Mouse (Mus musculus): ENCODE data around the gene Taf1b. TPM values are rescaled to one million over a fixed set of nuclear protein-coding genes. Genes with fewer than 3 reads are reported as not detected.

Taf1b gene
- polyA plus RNA-seq, 1 experiment from 2014 or later, result 17.0 TPM

DNA sequence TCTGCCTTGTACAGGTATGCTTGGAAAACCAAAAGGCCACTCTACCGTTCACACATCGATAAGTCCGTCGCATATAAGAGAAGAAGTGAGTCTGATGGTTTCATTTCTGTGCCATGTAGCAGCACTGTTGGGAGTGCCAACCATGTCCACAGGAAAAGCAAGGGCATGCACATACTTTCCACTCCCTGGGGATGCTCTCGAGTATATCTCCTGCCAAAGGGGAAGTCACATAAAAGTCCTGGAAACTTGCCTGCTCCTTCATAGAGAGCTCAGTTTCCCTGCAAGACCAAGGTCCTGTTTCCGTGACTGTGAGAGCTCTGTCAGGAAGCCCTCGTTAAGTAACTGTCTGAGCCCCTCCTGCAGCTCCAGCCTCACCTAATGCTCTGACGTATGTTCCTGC, 57.8 kb downstream of the Taf1b start:
- no peaks in the 10 kb centered on the region for H3K27me3 ChIP-seq (replicated peaks)
- no peak overlapping the region for H3K27ac ChIP-seq
- H3K9me3 ChIP-seq (replicated peaks), result no peaks in the 10 kb centered on the region
- 78% methylated on average over 8 of the region's 8 CpGs for WGBS (ENCODE audit: insufficient replicate concordance)
- H3K4me3 ChIP-seq, result no peak overlapping the region
- 0 out of 2 replicates have a peak, but pooled peaks cover 6% of the 10 kb centered on the region for H3K36me3 ChIP-seq
- no peak for ATAC-seq
- H3K4me1 ChIP-seq, result no peaks in the 10 kb centered on the region
- H3K4me2 ChIP-seq, result no peak overlapping the region
- no peak overlapping the region for H3K9ac ChIP-seq

DNA sequence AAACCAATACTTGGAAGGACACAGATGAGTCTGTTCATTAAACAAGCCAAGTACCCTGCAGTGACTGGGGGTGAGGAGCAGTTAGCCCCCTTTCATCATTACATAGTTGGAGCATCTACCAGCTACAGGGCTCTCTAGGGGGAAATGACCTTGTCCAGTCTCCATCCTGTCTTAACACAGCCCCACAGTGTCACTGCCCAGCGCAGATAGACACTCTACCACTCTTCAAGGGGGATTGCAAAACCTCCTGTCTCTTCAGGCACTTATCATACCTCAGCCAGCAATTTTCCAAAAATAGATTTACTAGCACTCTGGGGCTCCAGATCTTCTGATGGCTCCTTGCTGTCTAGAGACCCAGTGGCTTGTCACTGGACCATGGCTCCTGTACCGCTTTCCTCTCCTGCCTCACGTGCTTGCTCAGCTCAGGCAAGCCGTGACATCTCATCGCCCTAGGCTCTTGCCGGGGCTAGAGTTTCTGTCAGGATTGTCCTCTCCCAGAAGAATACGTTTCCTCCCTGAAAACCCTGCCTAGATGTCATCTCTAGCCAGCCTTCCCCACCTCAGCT, 65.3 kb downstream of the Taf1b start:
- Histone ChIP-seq H3K27ac (no peak overlapping the region), H3K4me2 (no peak overlapping the region), H3K27me3 (replicated peaks) (peaks cover 5% of the 10 kb centered on the region; the same call in 1 of the 2 replicates), H3K9ac (no peak overlapping the region), H3K9me3 (replicated peaks) (no peaks in the 10 kb centered on the region), H3K4me3 (no peak overlapping the region), H3K4me1 (peaks cover 11% of the 10 kb centered on the region; the same call in 1 of the 2 replicates), H3K36me3 (0 out of 2 replicates have a peak, but pooled peaks cover 6% of the 10 kb centered on the region)
- ATAC-seq, result no peak
- WGBS (ENCODE audit: insufficient replicate concordance), result 32% methylated on average over 7 of the region's 7 CpGs

DNA sequence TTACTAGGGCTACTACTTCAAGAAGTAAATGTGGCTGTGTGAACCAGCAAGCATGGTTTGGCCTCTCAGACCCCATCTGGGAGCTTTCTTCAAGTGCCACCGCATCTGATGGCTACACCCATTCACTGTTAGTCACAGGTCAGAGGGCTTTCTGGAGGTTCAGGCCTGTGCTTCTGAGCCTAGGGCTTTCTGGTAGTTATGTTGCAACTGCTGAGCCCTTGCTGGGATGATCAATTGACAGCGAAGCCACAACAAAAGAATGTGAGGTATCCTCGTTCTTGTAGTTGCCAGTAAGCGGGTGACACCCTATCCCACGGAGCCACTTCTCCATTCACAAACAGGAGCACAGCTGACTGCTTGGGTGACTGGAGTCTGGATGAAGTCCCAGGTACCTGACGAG, 67.2 kb downstream of the Taf1b start:
- Histone ChIP-seq H3K9me3 (replicated peaks) (no peaks in the 10 kb centered on the region), H3K27ac (no peak overlapping the region), H3K36me3 (no peaks in the 10 kb centered on the region), H3K9ac (no peak overlapping the region), H3K4me2 (no peak overlapping the region), H3K27me3 (replicated peaks) (peaks cover 13% of the 10 kb centered on the region), H3K4me3 (no peak overlapping the region), H3K4me1 (peaks cover 11% of the 10 kb centered on the region; the same call in 1 of the 2 replicates)
- ATAC-seq, result no peak
- 62% methylated on average over 6 of the region's 6 CpGs for WGBS (ENCODE audit: insufficient replicate concordance)

GRCm38 (mm10) chr12:24567606-24568005, 69.4 kb downstream of the Taf1b start:
- Histone ChIP-seq H3K36me3 (no peaks in the 10 kb centered on the region), H3K4me3 (no peak overlapping the region), H3K4me1 (peaks cover 22% of the 10 kb centered on the region; the same call in 1 of the 2 replicates), H3K27me3 (replicated peaks) (peaks cover 32% of the 10 kb centered on the region), H3K4me2 (no peak overlapping the region), H3K27ac (no peak overlapping the region), H3K9ac (no peak overlapping the region), H3K9me3 (replicated peaks) (no peaks in the 10 kb centered on the region)
- 64% methylated on average over 3 of the region's 3 CpGs for WGBS (ENCODE audit: insufficient replicate concordance)
- no peak for ATAC-seq

DNA sequence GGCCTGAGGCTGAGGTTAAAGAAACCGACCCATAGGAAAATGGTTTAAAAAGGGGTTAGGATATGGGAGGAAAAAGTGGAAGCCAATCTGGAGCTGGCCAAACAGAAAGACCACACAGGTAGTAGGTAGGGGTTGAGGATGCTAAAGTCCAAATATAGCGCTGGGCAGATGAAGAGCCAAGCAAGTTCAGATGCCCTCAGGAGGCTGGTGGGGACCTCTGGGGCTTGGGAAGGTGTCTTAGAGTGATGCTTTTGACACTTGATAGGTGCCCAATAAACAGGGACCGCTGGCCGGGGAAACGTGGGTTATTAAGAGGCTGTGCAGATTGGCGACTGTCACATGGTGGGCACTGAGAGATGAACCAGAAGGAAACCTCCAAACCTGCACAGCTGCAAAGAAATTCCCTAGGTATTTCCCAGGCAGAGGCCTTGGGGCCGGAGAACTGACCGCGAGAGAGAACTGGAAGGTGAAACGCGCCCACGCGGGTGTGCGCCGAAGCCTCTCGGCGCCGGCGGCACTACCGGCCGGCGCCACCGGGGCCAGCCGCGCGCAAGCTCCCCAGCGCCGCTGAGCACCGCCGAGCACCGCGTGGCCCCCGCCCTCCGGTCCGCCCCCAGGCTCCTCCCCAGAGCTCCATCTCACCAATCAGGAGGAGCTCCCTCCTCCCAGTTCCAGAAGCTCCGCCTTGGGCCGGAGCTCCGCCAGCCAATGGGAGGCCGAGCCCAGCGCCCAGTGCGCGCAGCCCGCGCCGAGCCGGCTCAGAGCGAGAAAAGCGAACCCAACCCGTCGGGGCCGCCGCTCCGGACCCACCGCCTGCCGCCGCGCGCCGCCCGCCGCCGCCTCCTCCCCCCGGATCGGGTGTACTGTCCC, 73.6 kb downstream of the Taf1b start, which contains the start of gene Grhl1:
Gene Grhl1 (plus strand): TSS at position 761 of the 870 bp plus-strand sequence.
- H3K27me3 ChIP-seq (replicated peaks), result peaks cover 60% of the 10 kb centered on the region
- peak within 1 kb of the TSS; percentile 81 for H3K9ac ChIP-seq
- peaks cover 22% of the 10 kb centered on the region; the same call in 1 of the 2 replicates for H3K4me1 ChIP-seq
- no peak within 1 kb of the TSS for H3K27ac ChIP-seq
- H3K4me3 ChIP-seq, result peak within 1 kb of the TSS; percentile 68
- no peaks in the 10 kb centered on the region for H3K36me3 ChIP-seq
- ATAC-seq, result peak; percentile 100
- H3K9me3 ChIP-seq (replicated peaks), result no peaks in the 10 kb centered on the region
- WGBS (ENCODE audit: insufficient replicate concordance), result 2% methylated on average over 61 of the region's 64 CpGs
- peak within 1 kb of the TSS; percentile 97 for H3K4me2 ChIP-seq

DNA sequence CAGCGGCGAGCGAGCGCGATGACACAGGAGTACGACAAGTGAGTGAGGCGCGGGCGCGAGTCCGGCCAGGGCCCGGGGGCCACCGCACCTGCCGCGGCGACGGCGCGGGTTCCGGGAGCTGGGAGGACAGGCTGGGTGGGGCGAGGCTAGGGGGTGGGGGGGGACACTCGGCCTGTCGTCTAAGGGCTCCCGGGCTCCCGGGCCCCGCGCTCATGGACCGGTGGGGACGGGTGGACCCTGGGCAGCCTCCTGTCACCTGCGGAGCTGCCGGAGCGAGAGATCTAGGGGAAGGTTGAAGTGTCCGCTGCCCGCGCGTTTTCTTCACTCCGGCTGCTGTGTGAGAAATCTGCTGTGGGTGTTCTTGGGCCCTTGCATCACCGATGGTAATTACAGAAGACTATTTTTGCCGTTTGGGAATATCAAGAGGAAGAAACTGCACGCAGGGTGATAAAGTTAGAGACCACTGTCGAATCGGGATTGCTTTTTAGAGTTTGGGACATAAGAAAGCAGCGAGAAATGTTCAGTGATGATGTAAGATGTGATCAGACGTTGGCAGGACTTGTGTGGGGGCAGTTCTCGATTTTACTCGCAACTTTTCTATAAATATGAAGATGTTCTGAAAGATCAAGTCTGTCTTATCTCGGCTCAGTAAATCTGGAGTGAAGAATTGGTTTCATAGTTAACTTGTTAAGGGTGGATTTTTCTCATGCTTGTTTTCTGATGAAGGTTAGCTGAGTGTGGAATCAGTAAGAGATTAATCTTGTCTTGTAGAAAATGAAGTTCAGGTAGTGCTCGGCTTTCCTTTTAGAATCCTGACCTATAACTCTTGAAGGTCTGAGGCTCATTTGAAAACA, 74.5 kb downstream of the Taf1b start:
- Histone ChIP-seq H3K4me2 (peak overlapping the region; percentile 97), H3K27ac (no peak overlapping the region), H3K9ac (peak overlapping the region; percentile 81), H3K4me1 (peaks cover 22% of the 10 kb centered on the region; the same call in 1 of the 2 replicates), H3K36me3 (no peaks in the 10 kb centered on the region), H3K4me3 (peak overlapping the region; percentile 68), H3K9me3 (replicated peaks) (no peaks in the 10 kb centered on the region), H3K27me3 (replicated peaks) (peaks cover 55% of the 10 kb centered on the region)
- 5% methylated on average over 45 of the region's 48 CpGs for WGBS (ENCODE audit: insufficient replicate concordance)
- peak; percentile 44 for ATAC-seq

DNA sequence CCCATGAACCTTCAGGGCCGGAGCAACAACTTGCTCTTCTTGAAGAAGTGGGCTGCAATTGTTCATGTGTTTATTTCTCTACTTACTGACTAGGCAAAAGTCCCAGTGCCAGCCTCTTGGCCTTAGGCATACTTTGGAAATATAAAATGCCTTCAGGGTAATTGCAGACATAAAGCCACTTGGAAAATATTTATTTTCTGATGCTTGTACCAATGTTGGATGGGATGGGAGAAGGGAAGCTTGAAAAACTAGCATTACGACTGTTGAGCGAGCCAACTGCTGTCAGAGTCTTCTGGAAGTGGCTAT, 75.1 kb downstream of the Taf1b start:
- no peaks in the 10 kb centered on the region for H3K9me3 ChIP-seq (replicated peaks)
- WGBS (ENCODE audit: insufficient replicate concordance), result 60% methylated on average over 3 of the region's 3 CpGs
- peak overlapping the region; percentile 97 for H3K4me2 ChIP-seq
- peaks cover 22% of the 10 kb centered on the region; the same call in 1 of the 2 replicates for H3K4me1 ChIP-seq
- ATAC-seq, result no peak
- H3K36me3 ChIP-seq, result no peaks in the 10 kb centered on the region
- H3K27ac ChIP-seq, result no peak overlapping the region
- peaks cover 55% of the 10 kb centered on the region for H3K27me3 ChIP-seq (replicated peaks)
- H3K4me3 ChIP-seq, result peak overlapping the region; percentile 68; the same call in 1 of the 2 replicates
- no peak overlapping the region for H3K9ac ChIP-seq

DNA sequence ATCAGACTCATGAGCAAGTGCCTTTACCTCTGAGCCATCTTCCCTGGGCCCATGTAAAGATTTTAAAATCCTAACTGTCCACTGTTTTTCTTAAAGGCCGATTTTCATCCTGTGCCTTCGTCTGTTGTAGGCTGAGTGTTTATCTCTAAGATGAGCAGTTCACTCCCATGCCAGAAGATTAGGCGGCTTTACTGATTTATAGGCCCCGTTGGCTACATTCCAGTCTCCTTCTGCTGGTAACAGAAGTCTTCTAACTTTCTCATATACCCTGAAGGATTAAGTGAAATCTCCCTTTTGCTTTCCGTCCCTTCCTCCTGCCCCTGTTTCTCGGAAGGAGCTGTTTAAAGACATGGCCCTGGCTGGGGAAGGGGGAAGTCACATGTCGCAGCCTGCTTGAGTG, 76.7 kb downstream of the Taf1b start:
- H3K27ac ChIP-seq, result no peak overlapping the region

DNA sequence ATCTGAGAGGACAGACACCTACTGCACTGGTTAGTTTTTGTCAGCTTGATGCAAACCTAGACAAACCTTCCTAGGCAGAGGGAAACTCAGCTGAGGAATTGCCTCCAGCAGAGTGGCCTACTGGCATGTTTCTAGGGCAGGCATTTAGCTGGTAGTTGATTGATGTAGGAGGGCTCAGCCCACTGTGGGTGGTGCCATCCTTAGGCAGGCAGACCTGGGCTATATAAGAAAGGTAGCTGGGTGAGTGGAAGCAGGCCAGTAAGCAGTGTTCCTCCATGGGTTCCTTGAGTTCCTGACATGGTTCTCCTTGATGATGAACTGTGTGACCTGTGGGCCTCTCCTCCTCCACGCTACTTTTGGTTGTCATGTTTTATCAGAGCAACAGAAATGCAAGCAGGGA, 82.3 kb downstream of the Taf1b start:
- no peak for ATAC-seq
- peak overlapping the region; percentile 48 for H3K4me2 ChIP-seq
- peak overlapping the region; percentile 57; the same call in 1 of the 2 replicates for H3K27ac ChIP-seq

More for the DNA sequence above, 76.7 kb downstream of the Taf1b start:
- Histone ChIP-seq H3K9me3 (replicated peaks) (no peaks in the 10 kb centered on the region), H3K9ac (no peak overlapping the region), H3K4me2 (no peak overlapping the region), H3K4me3 (no peak overlapping the region), H3K36me3 (no peaks in the 10 kb centered on the region), H3K4me1 (peaks cover 22% of the 10 kb centered on the region; the same call in 1 of the 2 replicates), H3K27me3 (replicated peaks) (peaks cover 51% of the 10 kb centered on the region)
- ATAC-seq, result no peak
- 28% methylated on average over 7 of the region's 7 CpGs for WGBS (ENCODE audit: insufficient replicate concordance)

GRCm38 (mm10) chr12:24580996-24581683, 83.0 kb downstream of the Taf1b start:
- no peaks in the 10 kb centered on the region for H3K9me3 ChIP-seq (replicated peaks)
- no peak overlapping the region for H3K4me3 ChIP-seq
- no peak overlapping the region for H3K9ac ChIP-seq
- H3K36me3 ChIP-seq, result no peaks in the 10 kb centered on the region
- H3K27ac ChIP-seq, result peak overlapping the region; percentile 57; the same call in 1 of the 2 replicates
- H3K4me1 ChIP-seq, result peaks cover 31% of the 10 kb centered on the region
- no peaks in the 10 kb centered on the region for H3K27me3 ChIP-seq (replicated peaks)
- peak; percentile 90 for ATAC-seq
- peak overlapping the region; percentile 48 for H3K4me2 ChIP-seq
- 62% methylated on average over 14 of the region's 14 CpGs for WGBS (ENCODE audit: insufficient replicate concordance)

More for the DNA sequence above, 82.3 kb downstream of the Taf1b start:
- H3K27me3 ChIP-seq (replicated peaks), result peaks cover 3% of the 10 kb centered on the region; the same call in 1 of the 2 replicates
- peaks cover 31% of the 10 kb centered on the region for H3K4me1 ChIP-seq
- WGBS (ENCODE audit: insufficient replicate concordance), result 44% methylated on average over 1 of the region's 1 CpGs
- H3K9me3 ChIP-seq (replicated peaks), result no peaks in the 10 kb centered on the region
- H3K9ac ChIP-seq, result peak overlapping the region; percentile 19; the same call in 1 of the 2 replicates
- H3K4me3 ChIP-seq, result no peak overlapping the region
- H3K36me3 ChIP-seq, result no peaks in the 10 kb centered on the region

DNA sequence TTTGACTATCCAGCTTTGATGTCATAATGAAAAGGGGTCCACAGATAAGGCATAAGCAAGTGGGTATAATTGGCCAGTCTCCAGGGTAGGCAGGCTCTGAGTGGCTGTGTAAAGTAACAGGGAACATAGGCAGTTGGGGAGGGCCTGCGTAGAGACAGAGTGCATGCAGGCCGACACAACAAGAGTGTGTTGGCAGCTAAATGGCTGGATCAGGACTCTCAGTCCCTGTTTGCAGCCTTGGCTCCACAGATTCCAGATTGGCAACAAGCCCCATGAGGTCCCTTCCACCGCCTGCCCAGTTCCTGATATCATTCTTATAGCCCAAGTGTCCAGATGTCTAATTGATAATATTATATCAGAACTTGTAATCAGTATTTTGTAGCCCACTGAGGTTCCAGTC, 85.5 kb downstream of the Taf1b start:
- Histone ChIP-seq H3K4me2 (no peak overlapping the region), H3K4me1 (peaks cover 31% of the 10 kb centered on the region), H3K36me3 (no peaks in the 10 kb centered on the region), H3K9ac (no peak overlapping the region), H3K9me3 (replicated peaks) (no peaks in the 10 kb centered on the region), H3K4me3 (no peak overlapping the region), H3K27ac (no peak overlapping the region), H3K27me3 (replicated peaks) (no peaks in the 10 kb centered on the region)
- WGBS (ENCODE audit: insufficient replicate concordance), result 69% methylated on average over 3 of the region's 3 CpGs
- ATAC-seq, result no peak
